ENCODE assay signal across 14 mouse cellular contexts in the genomic region with DNA sequence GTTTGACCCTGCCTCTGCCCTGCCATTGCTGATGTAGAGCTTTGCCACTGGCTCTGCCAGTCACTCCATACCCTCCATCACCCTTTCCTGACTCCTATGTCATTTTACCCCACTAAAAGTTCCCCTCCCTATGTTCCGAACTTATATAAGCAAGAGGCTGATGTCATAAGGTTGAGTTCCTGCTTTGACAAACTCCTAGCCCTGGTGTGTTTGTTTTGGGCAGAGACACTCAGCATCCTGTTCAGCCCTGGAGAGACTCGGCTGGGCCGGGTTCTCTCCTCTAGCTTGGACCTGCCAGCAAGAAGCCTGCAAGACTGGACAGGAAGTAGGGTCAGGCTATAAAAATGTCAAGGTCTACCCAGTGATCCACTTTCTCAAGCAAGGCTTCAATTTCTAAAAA. TPM values are rescaled to one million over a fixed set of nuclear protein-coding genes. Genes with fewer than 3 reads are reported as not detected.
DNase-seq lines count a peak whose midpoint lies in the region; TF ChIP-seq lines count a peak whose summit lies in the region.
"Had no signal": no experiment of that assay in that cellular context is flagged by ENCODE, and none has a peak within 500 bp of the region (broad histone marks: within the 10 kb centered on the region; RNA-seq: fewer than 3 reads in every experiment).

No protein-coding gene starts in this region.

- DNase-seq in adrenal gland, adult 2 months, result peak; percentile 38
- DNase-seq in adrenal gland, postnatal 25 days, result no peak
- DNase-seq in heart, postnatal 4 days, result peak; percentile 17
- peak; percentile 26 for DNase-seq in lung, postnatal 10 days
- no peak for DNase-seq in MN1 (ENCODE audit: low spot score)
- no peak for DNase-seq in neural tube, embryonic 10.5 days (ENCODE audit: extremely low spot score, low spot score)
- DNase-seq in left cerebral cortex, adult 2 months (ENCODE audit: extremely low spot score in 1 of 2, low spot score in 2 of 2), result no peak
- DNase-seq: cerebellum, postnatal 14 days; spleen, adult 18-20 months; thymus, postnatal 25 days had no signal

- no peak overlapping the region for H3K4me3 ChIP-seq in brown adipose tissue, adult 24 weeks (ENCODE audit: insufficient read depth, low read depth, low read length)
- no peak overlapping the region for H3K4me3 ChIP-seq in left cerebral cortex, adult 2 months
- H3K4me3 ChIP-seq: hindbrain, embryonic 15.5 days; neural tube, embryonic 12.5 days had no signal

- no peaks in the 10 kb centered on the region for H3K4me1 ChIP-seq in brown adipose tissue, adult 24 weeks (ENCODE audit: control insufficient read depth, insufficient read depth, insufficient read length, low read length)
- H3K4me1 ChIP-seq: hindbrain, embryonic 15.5 days; neural tube, embryonic 12.5 days had no signal

- TF ChIP-seq CTCF in left cerebral cortex, adult 2 months (IDR thresholded peaks at IDR 0.05), result no peak

- H3K27ac ChIP-seq in brown adipose tissue, adult 24 weeks (replicated peaks; ENCODE audit: low read depth, low read length), result peak overlapping the region; percentile 24; the same call in 1 of the 2 replicates
- H3K27ac ChIP-seq in left cerebral cortex, adult 2 months, result no peak overlapping the region
- H3K27ac ChIP-seq: hindbrain, embryonic 15.5 days; macrophage; neural tube, embryonic 12.5 days had no signal

- intact Hi-C loops in left cerebral cortex, adult 2 months (cut with DNase I), result loop anchor here (10.0 kb wide), 1 partner anchor 238 kb away; no protein-coding TSS in a partner anchor

RNA-seq across cellular contexts. Expression of a gene that starts 52.5 kb away (rescaled TPM):
- total RNA-seq in adrenal gland, adult 2 months (2021), result 10 to 100 TPM in 1 of 2 experiments, 1 to 10 TPM in 1; 3.4 to 18.3 TPM
- polyA plus RNA-seq in adrenal gland, adult 2 months (2012; rRNA removed), result not detected in 2 replicates
- 14.1 and 20.4 TPM in 2 replicates for total RNA-seq in adrenal gland, postnatal 25 days (2021)
- 11.7 and 40.9 TPM in 2 replicates for polyA plus RNA-seq in brown adipose tissue, adult 24 weeks (2012; ENCODE audit: insufficient read depth, insufficient read length, missing spikeins)
- total RNA-seq in heart, postnatal 4 days (2021), result 10 to 100 TPM; 14.5 to 35.5 TPM
- 10 to 100 TPM in 1 of 2 experiments, 1 to 10 TPM in 1; 9.6 to 10.8 TPM for total RNA-seq in left cerebral cortex, adult 2 months (2021)

RNA-seq across cellular contexts. Expression of a gene that starts 58.1 kb away (rescaled TPM):
- total RNA-seq in adrenal gland, adult 2 months (2021), result 1 to 10 TPM; 4.6 to 6.6 TPM
- 0.08 and 0.40 TPM in 2 replicates for polyA plus RNA-seq in adrenal gland, adult 2 months (2012; rRNA removed)
- 7.7 and 8.5 TPM in 2 replicates for total RNA-seq in adrenal gland, postnatal 25 days (2021)
- 2.1 and 3.3 TPM in 2 replicates for polyA plus RNA-seq in brown adipose tissue, adult 24 weeks (2012; ENCODE audit: insufficient read depth, insufficient read length, missing spikeins)
- 1 to 10 TPM; 3.7 to 4.4 TPM for total RNA-seq in heart, postnatal 4 days (2021)
- 1 to 10 TPM; 8.2 to 8.3 TPM for total RNA-seq in left cerebral cortex, adult 2 months (2021)

RNA-seq across cellular contexts. Expression of a gene that starts 58.3 kb away (rescaled TPM):
- 10 to 100 TPM; 12.4 to 16.2 TPM for total RNA-seq in adrenal gland, adult 2 months (2021)
- polyA plus RNA-seq in adrenal gland, adult 2 months (2012; rRNA removed), result 0.15 and 0.55 TPM in 2 replicates
- total RNA-seq in adrenal gland, postnatal 25 days (2021), result 19.4 and 21.0 TPM in 2 replicates
- polyA plus RNA-seq in brown adipose tissue, adult 24 weeks (2012; ENCODE audit: insufficient read depth, insufficient read length, missing spikeins), result 47.9 and 72.0 TPM in 2 replicates
- total RNA-seq in heart, postnatal 4 days (2021), result 10 to 100 TPM; 22.6 to 25.7 TPM
- total RNA-seq in left cerebral cortex, adult 2 months (2021), result 10 to 100 TPM; 18.4 to 22.8 TPM

RNA-seq across cellular contexts. Expression of a gene that starts 58.3 kb away (rescaled TPM):
- 10 to 100 TPM; 20.8 to 27.2 TPM for total RNA-seq in adrenal gland, adult 2 months (2021)
- polyA plus RNA-seq in adrenal gland, adult 2 months (2012; rRNA removed), result 1.4 and 1.9 TPM in 2 replicates
- total RNA-seq in adrenal gland, postnatal 25 days (2021), result 18.8 TPM in 2 replicates
- polyA plus RNA-seq in brown adipose tissue, adult 24 weeks (2012; ENCODE audit: insufficient read depth, insufficient read length, missing spikeins), result 68.1 and 79.3 TPM in 2 replicates
- 10 to 100 TPM; 30.4 to 30.9 TPM for total RNA-seq in heart, postnatal 4 days (2021)
- total RNA-seq in left cerebral cortex, adult 2 months (2021), result 10 to 100 TPM; 22.0 to 27.1 TPM

Comparison
In these comparisons a context has a peak if more than half of its experiments do, and no peak if none do; other contexts are left out.
1. DNase-seq: peak in adrenal gland, adult 2 months (single experiment), heart, postnatal 4 days (single experiment) and lung, postnatal 10 days (single experiment); none in adrenal gland, postnatal 25 days (single experiment), MN1 (single experiment), neural tube, embryonic 10.5 days (single experiment) and left cerebral cortex, adult 2 months (0 of 2).